Mouse (Mus musculus): ENCODE results near the gene Runx1. TPM values are rescaled to one million over a fixed set of nuclear protein-coding genes. Genes with fewer than 3 reads are reported as not detected.

Gene Runx1
- polyA plus RNA-seq, 1 experiment, result 2.2 TPM

DNA sequence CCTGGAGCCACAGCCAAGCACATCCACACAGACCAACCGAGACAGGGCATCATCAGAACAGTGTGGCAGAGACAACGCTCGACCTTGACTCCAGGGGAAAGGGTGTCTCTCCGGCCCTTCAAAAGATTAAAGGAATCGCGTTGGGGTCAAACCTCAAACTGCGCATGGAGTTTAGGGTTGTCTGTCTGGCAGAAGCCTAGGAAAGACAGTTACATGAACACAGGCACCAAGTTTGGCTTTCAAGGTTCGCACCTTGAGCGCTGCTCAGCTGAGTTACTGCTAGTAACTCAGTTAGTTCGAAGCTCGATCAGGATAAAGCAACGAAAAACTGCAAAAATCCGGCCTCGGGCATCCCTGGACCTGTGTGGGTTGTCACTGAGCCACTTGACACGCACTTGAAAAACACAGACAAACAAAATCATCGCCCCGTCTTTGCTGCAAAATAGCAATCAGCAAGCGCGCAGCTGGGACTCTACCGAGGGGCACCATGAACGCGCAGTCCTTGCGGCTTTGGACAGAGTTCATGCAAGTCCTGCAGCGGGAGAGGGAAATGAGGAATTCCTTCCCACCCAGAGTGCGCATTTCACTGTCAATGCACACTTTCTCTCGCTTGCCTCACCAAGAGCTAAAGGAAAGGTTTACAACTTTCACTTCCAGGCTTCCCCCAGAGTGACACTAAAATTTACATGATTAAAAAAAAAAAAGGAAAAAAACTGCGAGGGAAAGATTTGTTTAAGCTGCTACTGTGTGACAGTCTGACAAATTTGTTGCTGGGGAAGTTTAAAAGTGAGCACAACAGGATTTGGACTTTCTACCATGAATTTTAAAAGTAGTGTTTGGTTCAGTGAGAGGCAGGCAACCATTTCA is 126.2 kb downstream of the Runx1 start:
- peaks cover 3% of the 10 kb centered on the region; the same call in 1 of the 2 replicates for H3K27me3 ChIP-seq (replicated peaks; ENCODE audit: control insufficient read depth, insufficient read depth, low read length)
- H3K36me3 ChIP-seq (ENCODE audit: control insufficient read depth, insufficient read depth, low read length), result no peaks in the 10 kb centered on the region
- no peak overlapping the region for H3K4me3 ChIP-seq (ENCODE audit: insufficient read depth, low read depth, low read length)
- no peak for DNase-seq
- 0 out of 2 replicates have a peak, but pooled peaks cover 3% of the 10 kb centered on the region for H3K4me1 ChIP-seq (ENCODE audit: control insufficient read depth, insufficient read depth, low read length)
- TF ChIP-seq POLR2A (IDR thresholded peaks at IDR 0.05; ENCODE audit: low read depth, low read length) (no peak), CTCF (conservative IDR thresholded peaks at IDR 0.05; ENCODE audit: insufficient read depth, insufficient read length, low read depth, low read length) (no peak)
- no peak overlapping the region for H3K27ac ChIP-seq (ENCODE audit: insufficient read depth, low read depth, low read length)
- WGBS, result 14% methylated on average over 27 of the region's 27 CpGs

DNA sequence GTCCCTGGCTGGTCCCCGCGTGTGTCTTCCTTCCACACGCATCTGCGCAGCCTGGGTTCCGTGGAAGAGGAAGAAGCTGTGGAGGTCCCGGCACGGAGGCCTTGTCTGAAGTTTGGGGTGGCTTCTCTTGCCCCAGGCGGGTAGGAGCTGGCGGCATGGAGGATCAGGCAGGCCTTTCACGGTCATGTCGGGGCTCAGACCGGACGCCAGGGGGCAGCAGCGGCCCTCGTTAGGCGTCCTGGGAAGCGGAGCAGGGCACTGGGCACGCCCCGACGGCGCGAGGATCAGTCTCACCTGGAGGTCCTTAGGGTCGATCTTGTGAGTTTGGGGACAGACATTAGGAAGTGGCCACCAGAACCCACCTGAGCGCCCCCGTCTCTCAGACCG is 127.3 kb downstream of the Runx1 start:
- under 1% methylated on average over 26 of the region's 26 CpGs for WGBS
- 0 out of 2 replicates have a peak, but pooled peaks cover 3% of the 10 kb centered on the region for H3K4me1 ChIP-seq (ENCODE audit: control insufficient read depth, insufficient read depth, low read length)
- peak overlapping the region; percentile 40 for H3K4me3 ChIP-seq (ENCODE audit: insufficient read depth, low read depth, low read length)
- no peak overlapping the region for H3K27ac ChIP-seq (ENCODE audit: insufficient read depth, low read depth, low read length)
- H3K27me3 ChIP-seq (replicated peaks; ENCODE audit: control insufficient read depth, insufficient read depth, low read length), result peaks cover 4% of the 10 kb centered on the region; the same call in 1 of the 2 replicates
- DNase-seq, result peak; percentile 84
- TF ChIP-seq POLR2A (IDR thresholded peaks at IDR 0.05; ENCODE audit: low read depth, low read length), result no peak
- TF ChIP-seq CTCF (conservative IDR thresholded peaks at IDR 0.05; ENCODE audit: insufficient read depth, insufficient read length, low read depth, low read length), result peak; percentile 80
- no peaks in the 10 kb centered on the region for H3K36me3 ChIP-seq (ENCODE audit: control insufficient read depth, insufficient read depth, low read length)

DNA sequence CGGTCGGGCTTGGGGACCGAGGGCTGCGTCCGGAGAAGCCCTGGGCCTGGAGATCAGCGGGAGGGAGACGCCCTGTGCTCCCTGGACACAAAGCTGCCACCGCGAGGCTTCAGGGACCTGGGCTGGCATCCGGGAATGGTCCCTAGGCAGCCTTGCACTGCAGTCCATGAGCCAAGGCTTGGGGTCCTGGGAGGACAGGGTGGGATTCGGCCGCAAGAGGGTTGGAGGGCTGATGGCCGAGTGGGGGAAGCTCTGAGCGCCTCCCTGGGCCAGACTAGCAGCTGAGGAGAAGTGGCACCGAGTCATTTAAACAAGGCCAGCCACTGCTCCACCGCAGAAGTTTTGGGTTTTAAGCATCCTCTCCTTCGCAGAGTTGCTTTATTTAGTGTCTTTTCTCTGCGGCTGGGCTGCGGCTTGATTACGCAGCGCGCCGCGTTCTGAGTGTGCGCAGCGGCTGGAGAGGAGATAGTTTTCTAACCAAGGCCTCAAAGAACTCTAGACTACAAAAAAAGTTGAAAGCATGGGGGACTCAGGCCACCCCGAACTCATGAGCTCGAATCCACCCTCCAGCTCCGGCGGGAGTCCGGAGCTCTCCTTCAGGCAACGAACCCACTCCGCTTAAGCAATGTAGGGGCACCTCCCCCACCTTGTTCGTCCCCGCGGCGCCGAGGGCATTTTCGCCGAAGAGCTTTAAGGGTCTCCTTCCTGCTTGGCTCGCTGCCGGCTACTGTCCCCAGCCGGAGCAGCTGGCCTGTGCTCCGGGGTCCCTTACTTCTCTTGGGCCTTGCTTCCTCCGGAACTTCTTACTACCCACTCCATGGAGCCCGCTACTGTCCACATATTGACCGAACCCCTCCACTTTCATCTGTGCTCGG is 128.0 kb downstream of the Runx1 start:
- no peak for TF ChIP-seq CTCF (conservative IDR thresholded peaks at IDR 0.05; ENCODE audit: insufficient read depth, insufficient read length, low read depth, low read length)
- TF ChIP-seq POLR2A (IDR thresholded peaks at IDR 0.05; ENCODE audit: low read depth, low read length), result no peak
- H3K36me3 ChIP-seq (ENCODE audit: control insufficient read depth, insufficient read depth, low read length), result no peaks in the 10 kb centered on the region
- DNase-seq, result peak; percentile 15
- WGBS, result 1% methylated on average over 48 of the region's 48 CpGs
- H3K4me3 ChIP-seq (ENCODE audit: insufficient read depth, low read depth, low read length), result peak overlapping the region; percentile 40
- H3K4me1 ChIP-seq (ENCODE audit: control insufficient read depth, insufficient read depth, low read length), result 0 out of 2 replicates have a peak, but pooled peaks cover 3% of the 10 kb centered on the region
- peaks cover 4% of the 10 kb centered on the region; the same call in 1 of the 2 replicates for H3K27me3 ChIP-seq (replicated peaks; ENCODE audit: control insufficient read depth, insufficient read depth, low read length)
- no peak overlapping the region for H3K27ac ChIP-seq (ENCODE audit: insufficient read depth, low read depth, low read length)

DNA sequence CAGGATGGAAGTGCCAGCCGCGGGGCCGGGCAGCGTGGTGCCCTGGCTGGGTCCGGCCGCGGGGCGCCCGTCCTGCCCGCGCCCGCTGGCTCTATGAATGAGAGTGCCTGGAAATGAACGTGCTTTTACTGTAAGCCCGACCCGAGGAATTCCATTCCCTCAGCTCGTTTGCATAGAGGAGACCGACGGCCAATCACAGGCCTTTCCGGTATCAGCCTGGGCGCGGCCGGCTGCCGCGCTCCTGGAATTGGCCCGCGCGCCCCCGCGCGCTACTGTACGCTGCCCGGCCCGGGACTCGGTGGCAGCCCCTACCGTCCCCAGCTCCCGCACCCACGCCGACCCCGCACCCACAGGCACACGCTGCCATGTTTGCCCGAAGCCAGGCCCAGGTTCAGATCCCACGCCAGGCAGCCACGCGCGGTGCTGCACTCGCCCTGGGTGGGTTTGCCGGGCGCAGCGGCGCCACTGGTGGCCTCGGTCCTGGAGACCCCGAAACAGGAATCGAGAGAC is 128.7 kb downstream of the Runx1 start:
- 0 out of 2 replicates have a peak, but pooled peaks cover 3% of the 10 kb centered on the region for H3K4me1 ChIP-seq (ENCODE audit: control insufficient read depth, insufficient read depth, low read length)
- H3K27ac ChIP-seq (ENCODE audit: insufficient read depth, low read depth, low read length), result no peak overlapping the region
- peak; percentile 90 for DNase-seq

DNA sequence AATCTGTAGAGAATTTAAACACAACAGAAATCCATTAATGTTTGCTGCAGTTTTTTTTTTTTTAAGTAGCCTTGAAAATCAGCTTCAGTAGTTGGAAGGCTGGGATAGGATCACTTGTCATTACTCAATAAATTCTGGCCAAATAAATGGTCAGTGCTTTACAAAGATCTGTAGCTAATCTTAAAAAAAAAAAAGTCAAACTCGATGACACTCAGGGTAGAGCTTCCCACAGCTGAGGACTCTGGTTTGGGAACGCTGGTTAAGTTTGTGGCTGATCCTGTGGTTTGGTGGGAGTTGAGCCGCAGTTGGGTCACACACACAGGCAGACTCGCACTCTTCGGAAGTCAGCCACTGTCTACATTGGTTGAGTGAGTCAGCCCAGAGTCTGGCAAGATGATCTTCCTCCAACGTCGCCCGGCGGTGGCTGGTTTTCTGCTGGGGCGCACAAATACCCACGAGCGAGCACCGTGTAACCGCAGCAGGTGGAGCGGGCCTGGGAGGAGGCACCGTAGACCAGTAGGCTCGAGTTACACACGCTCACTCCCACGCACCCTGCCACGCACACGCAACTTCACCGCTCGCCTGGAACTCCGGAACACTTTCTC is 129.4 kb downstream of the Runx1 start:
- WGBS, result 4% methylated on average over 24 of the region's 24 CpGs
- Histone ChIP-seq H3K36me3 (ENCODE audit: control insufficient read depth, insufficient read depth, low read length) (no peaks in the 10 kb centered on the region), H3K27ac (ENCODE audit: insufficient read depth, low read depth, low read length) (no peak overlapping the region), H3K4me3 (ENCODE audit: insufficient read depth, low read depth, low read length) (peak overlapping the region; percentile 48; the same call in 1 of the 2 replicates), H3K4me1 (ENCODE audit: control insufficient read depth, insufficient read depth, low read length) (0 out of 2 replicates have a peak, but pooled peaks cover 3% of the 10 kb centered on the region), H3K27me3 (replicated peaks; ENCODE audit: control insufficient read depth, insufficient read depth, low read length) (peaks cover 4% of the 10 kb centered on the region; the same call in 1 of the 2 replicates)
- DNase-seq, result peak; percentile 34
- no peak for TF ChIP-seq CTCF (conservative IDR thresholded peaks at IDR 0.05; ENCODE audit: insufficient read depth, insufficient read length, low read depth, low read length)
- no peak for TF ChIP-seq POLR2A (IDR thresholded peaks at IDR 0.05; ENCODE audit: low read depth, low read length)

More for the DNA sequence above, 128.7 kb downstream of the Runx1 start:
- no peak for TF ChIP-seq POLR2A (IDR thresholded peaks at IDR 0.05; ENCODE audit: low read depth, low read length)
- no peak for TF ChIP-seq CTCF (conservative IDR thresholded peaks at IDR 0.05; ENCODE audit: insufficient read depth, insufficient read length, low read depth, low read length)
- peak overlapping the region; percentile 40 for H3K4me3 ChIP-seq (ENCODE audit: insufficient read depth, low read depth, low read length)
- no peaks in the 10 kb centered on the region for H3K36me3 ChIP-seq (ENCODE audit: control insufficient read depth, insufficient read depth, low read length)
- 1% methylated on average over 53 of the region's 53 CpGs for WGBS
- peaks cover 4% of the 10 kb centered on the region; the same call in 1 of the 2 replicates for H3K27me3 ChIP-seq (replicated peaks; ENCODE audit: control insufficient read depth, insufficient read depth, low read length)

DNA sequence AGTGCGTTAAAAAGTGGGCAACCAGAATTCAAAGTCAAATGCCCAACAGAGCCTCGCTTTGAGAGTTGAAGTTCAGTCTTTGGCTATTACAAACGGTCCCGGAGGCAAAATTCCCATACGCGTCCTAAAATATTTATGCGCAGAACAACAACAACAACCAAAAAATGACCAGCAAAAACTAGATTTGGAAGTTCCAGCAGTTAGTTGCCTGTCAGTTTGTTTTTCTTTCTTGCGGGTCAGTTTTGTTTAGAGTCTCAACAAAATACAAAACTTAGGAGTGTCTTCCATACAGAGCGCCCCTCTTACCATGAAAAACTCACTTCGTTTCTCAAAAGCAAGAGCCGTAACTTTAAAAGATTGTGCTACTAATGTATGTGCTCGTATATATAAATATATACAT is 130.0 kb downstream of the Runx1 start:
- H3K27me3 ChIP-seq (replicated peaks; ENCODE audit: control insufficient read depth, insufficient read depth, low read length), result peaks cover 4% of the 10 kb centered on the region; the same call in 1 of the 2 replicates
- TF ChIP-seq POLR2A (IDR thresholded peaks at IDR 0.05; ENCODE audit: low read depth, low read length) (no peak), CTCF (conservative IDR thresholded peaks at IDR 0.05; ENCODE audit: insufficient read depth, insufficient read length, low read depth, low read length) (no peak)
- 0 out of 2 replicates have a peak, but pooled peaks cover 3% of the 10 kb centered on the region for H3K4me1 ChIP-seq (ENCODE audit: control insufficient read depth, insufficient read depth, low read length)
- H3K27ac ChIP-seq (ENCODE audit: insufficient read depth, low read depth, low read length), result no peak overlapping the region
- peak overlapping the region; percentile 14; the same call in 1 of the 2 replicates for H3K4me3 ChIP-seq (ENCODE audit: insufficient read depth, low read depth, low read length)
- H3K36me3 ChIP-seq (ENCODE audit: control insufficient read depth, insufficient read depth, low read length), result no peaks in the 10 kb centered on the region
- DNase-seq, result no peak
- 20% methylated on average over 12 of the region's 12 CpGs for WGBS

Measured in kidney, adult 2 months (tissue).